Mouse (Mus musculus): ENCODE measurements around the gene Olfr1302. TPM values are rescaled to one million over a fixed set of nuclear protein-coding genes. Genes with fewer than 3 reads are reported as not detected.

The Olfr1302 gene
- not detected for total RNA-seq (2021)
- long read RNA-seq, experiment 1 = 0 reads
- long read RNA-seq, experiment 2 = 0 reads

DNA sequence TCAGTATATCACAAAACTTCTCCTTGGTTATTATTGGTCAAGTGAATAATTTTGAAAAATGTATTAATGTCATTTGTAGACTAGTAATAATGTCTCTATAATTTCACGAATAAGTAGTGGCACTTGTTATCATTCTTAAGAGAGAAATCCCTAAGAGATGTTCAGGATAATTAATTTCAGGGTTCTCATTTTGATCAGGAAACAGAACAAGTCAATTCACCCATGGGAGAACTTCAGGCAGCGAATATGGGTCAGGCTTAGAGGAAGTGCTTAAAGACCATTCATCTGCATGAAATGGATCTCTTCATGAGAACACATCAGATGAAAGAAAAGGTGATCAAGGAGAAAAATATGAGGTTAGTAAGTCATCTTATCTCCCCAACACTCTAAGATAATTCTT is at the start of gene Olfr1302:
Gene Olfr1302, plus strand, starts transcription at position 301 of the 400 bp plus-strand sequence.
- H3K27ac ChIP-seq = no peak within 1 kb of the TSS
- no peak for DNase-seq (ENCODE audit: extremely low spot score in 1 of 2, low spot score in 2 of 2)
- no peak for TF ChIP-seq CTCF (IDR thresholded peaks at IDR 0.05)
- intact Hi-C loops (cut with DNase I) = no loop called here
- no peak within 1 kb of the TSS for H3K4me3 ChIP-seq

DNA sequence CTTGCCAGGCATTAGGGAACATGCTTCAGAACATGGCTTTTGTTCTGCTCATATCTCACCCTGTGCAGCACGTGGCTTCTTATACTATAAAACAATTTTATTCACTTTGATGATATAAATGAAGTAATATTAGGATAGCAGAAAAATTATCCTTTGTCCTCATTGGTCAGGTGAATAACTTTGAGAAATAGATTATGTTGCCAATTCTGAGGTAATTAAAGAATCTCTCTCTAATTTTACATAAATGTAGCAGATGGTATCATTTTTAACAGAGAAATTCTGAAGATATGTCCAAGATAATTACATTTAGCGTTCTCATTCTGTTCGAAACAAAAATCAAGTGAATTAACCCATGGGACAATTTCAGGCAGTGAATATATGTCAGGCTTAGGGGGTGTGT is 26.5 kb upstream of the Olfr1302 start, which contains the start of gene Olfr1301:
Gene Olfr1301, plus strand, starts transcription at position 301 of the 400 bp plus-strand sequence.
- intact Hi-C loops (cut with DNase I) = no loop called here
- Histone ChIP-seq H3K4me3 (no peak within 1 kb of the TSS), H3K27ac (no peak within 1 kb of the TSS)
- TF ChIP-seq CTCF (IDR thresholded peaks at IDR 0.05) = no peak
- no peak for DNase-seq (ENCODE audit: extremely low spot score in 1 of 2, low spot score in 2 of 2)

DNA sequence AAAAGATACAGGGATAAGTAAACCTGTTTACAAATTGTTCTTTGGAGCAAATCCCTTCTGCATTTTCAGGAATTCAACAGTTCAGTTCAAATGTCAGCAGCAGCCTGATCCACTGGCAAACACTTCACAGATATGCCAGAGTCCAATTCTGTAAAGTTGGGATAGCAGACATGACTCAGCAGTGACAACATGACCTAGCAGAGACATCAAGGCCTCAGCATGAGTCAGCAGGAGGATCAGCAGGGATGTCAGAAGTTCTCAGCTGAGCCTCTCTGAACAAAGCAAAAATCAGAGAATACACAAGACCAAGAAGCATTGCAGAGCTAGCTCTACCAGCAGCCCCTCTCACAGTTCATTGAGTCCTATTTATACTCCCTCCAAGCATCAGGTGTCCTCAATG is 35.7 kb downstream of the Olfr1302 start:
- H3K4me3 ChIP-seq = no peak overlapping the region
- TF ChIP-seq CTCF (IDR thresholded peaks at IDR 0.05) = no peak
- intact Hi-C loops (cut with DNase I) = no loop called here
- no peak for DNase-seq (ENCODE audit: extremely low spot score in 1 of 2, low spot score in 2 of 2)
- no peak overlapping the region for H3K27ac ChIP-seq

- H3K27ac ChIP-seq = no peak within 1 kb of the TSS
- intact Hi-C loops (cut with DNase I) = no loop called here
- no peak for DNase-seq (ENCODE audit: extremely low spot score in 1 of 2, low spot score in 2 of 2)
- H3K4me3 ChIP-seq = no peak within 1 kb of the TSS
- no peak for TF ChIP-seq CTCF (IDR thresholded peaks at IDR 0.05)
These were observed 43.0 kb downstream of the Olfr1302 start, which contains the start of gene Olfr1303 for GRCm38 (mm10) chr2:111820240-111820639. Gene Olfr1303, minus strand, starts transcription at chr2:111820340.

Other genes with a start within 250 kb of the Olfr1302 start
- not detected for gene Olfr1294, start 237.1 kb upstream of the Olfr1302 start, total RNA-seq (2021)
- gene Olfr1295, start 207.7 kb upstream of the Olfr1302 start, total RNA-seq (2021) = not detected
- gene Olfr1297, start 150.9 kb upstream of the Olfr1302 start, total RNA-seq (2021) = not detected
- not detected for gene Olfr1298, start 128.2 kb upstream of the Olfr1302 start, total RNA-seq (2021)
- not detected for gene Olfr1299, start 116.0 kb upstream of the Olfr1302 start, total RNA-seq (2021)
- not detected for gene Olfr1301, start 26.4 kb upstream of the Olfr1302 start, total RNA-seq (2021)
- not detected for gene Olfr1303, start 42.9 kb downstream of the Olfr1302 start, total RNA-seq (2021)
- not detected for gene Olfr1305, start 99.7 kb downstream of the Olfr1302 start, total RNA-seq (2021)
- gene Olfr1306, start 138.8 kb downstream of the Olfr1302 start, total RNA-seq (2021) = not detected
- gene Olfr1307, start 172.0 kb downstream of the Olfr1302 start, total RNA-seq (2021) = under 1 TPM; 0.02 to 0.07 TPM
- not detected for gene Olfr1308, start 187.5 kb downstream of the Olfr1302 start, total RNA-seq (2021)
- gene Olfr1309, start 212.9 kb downstream of the Olfr1302 start, total RNA-seq (2021) = not detected
- gene Olfr1310, start 235.3 kb downstream of the Olfr1302 start, total RNA-seq (2021) = not detected
- gene Olfr1311, start 247.0 kb downstream of the Olfr1302 start, total RNA-seq (2021) = not detected